Mouse (Mus musculus): ENCODE results near the gene Galntl6. TPM values are rescaled to one million over a fixed set of nuclear protein-coding genes. Genes with fewer than 3 reads are reported as not detected.

Gene Galntl6
- polyA plus RNA-seq, 1 experiment from 2014 or later = 0.20 TPM

GRCm38 (mm10) chr8:58396500-58396899, 515.9 kb downstream of the Galntl6 start:
- Histone ChIP-seq H3K27me3 (replicated peaks) (no peaks in the 10 kb centered on the region), H3K9me3 (replicated peaks) (no peaks in the 10 kb centered on the region), H3K4me2 (no peak overlapping the region), H3K9ac (no peak overlapping the region), H3K4me1 (no peaks in the 10 kb centered on the region), H3K36me3 (no peaks in the 10 kb centered on the region), H3K27ac (no peak overlapping the region), H3K4me3 (no peak overlapping the region)
- WGBS (ENCODE audit: insufficient replicate concordance) = 55% methylated on average over 3 of the region's 3 CpGs
- ATAC-seq = no peak

GRCm38 (mm10) chr8:58395879-58396278, 516.6 kb downstream of the Galntl6 start:
- no peaks in the 10 kb centered on the region for H3K9me3 ChIP-seq (replicated peaks)
- no peak overlapping the region for H3K4me2 ChIP-seq
- no peak overlapping the region for H3K9ac ChIP-seq
- no peak overlapping the region for H3K4me3 ChIP-seq
- no peaks in the 10 kb centered on the region for H3K27me3 ChIP-seq (replicated peaks)
- no peak for ATAC-seq
- H3K4me1 ChIP-seq = no peaks in the 10 kb centered on the region
- WGBS (ENCODE audit: insufficient replicate concordance) = 57% methylated on average over 1 of the region's 1 CpGs
- no peak overlapping the region for H3K27ac ChIP-seq
- no peaks in the 10 kb centered on the region for H3K36me3 ChIP-seq

GRCm38 (mm10) chr8:58372389-58372788, 540.1 kb downstream of the Galntl6 start:
- Histone ChIP-seq H3K27ac (no peak overlapping the region), H3K4me1 (no peaks in the 10 kb centered on the region), H3K4me2 (no peak overlapping the region), H3K9ac (no peak overlapping the region), H3K36me3 (no peaks in the 10 kb centered on the region), H3K9me3 (replicated peaks) (no peaks in the 10 kb centered on the region), H3K27me3 (replicated peaks) (no peaks in the 10 kb centered on the region), H3K4me3 (no peak overlapping the region)
- ATAC-seq = no peak
- WGBS (ENCODE audit: insufficient replicate concordance) = 64% methylated on average over 2 of the region's 2 CpGs

GRCm38 (mm10) chr8:58371979-58372378, 540.5 kb downstream of the Galntl6 start:
- 77% methylated on average over 10 of the region's 10 CpGs for WGBS (ENCODE audit: insufficient replicate concordance)
- ATAC-seq = no peak
- Histone ChIP-seq H3K36me3 (no peaks in the 10 kb centered on the region), H3K27me3 (replicated peaks) (no peaks in the 10 kb centered on the region), H3K4me2 (no peak overlapping the region), H3K9me3 (replicated peaks) (no peaks in the 10 kb centered on the region), H3K27ac (no peak overlapping the region), H3K9ac (no peak overlapping the region), H3K4me1 (no peaks in the 10 kb centered on the region), H3K4me3 (no peak overlapping the region)

- Histone ChIP-seq H3K27me3 (replicated peaks) (no peaks in the 10 kb centered on the region), H3K9me3 (replicated peaks) (no peaks in the 10 kb centered on the region), H3K4me1 (no peaks in the 10 kb centered on the region), H3K27ac (no peak overlapping the region), H3K36me3 (no peaks in the 10 kb centered on the region), H3K4me2 (no peak overlapping the region), H3K9ac (no peak overlapping the region), H3K4me3 (no peak overlapping the region)
- 44% methylated on average over 1 of the region's 1 CpGs for WGBS (ENCODE audit: insufficient replicate concordance)
- ATAC-seq = no peak
Observed at GRCm38 (mm10) chr8:58331151-58331550, 581.3 kb downstream of the Galntl6 start.

DNA sequence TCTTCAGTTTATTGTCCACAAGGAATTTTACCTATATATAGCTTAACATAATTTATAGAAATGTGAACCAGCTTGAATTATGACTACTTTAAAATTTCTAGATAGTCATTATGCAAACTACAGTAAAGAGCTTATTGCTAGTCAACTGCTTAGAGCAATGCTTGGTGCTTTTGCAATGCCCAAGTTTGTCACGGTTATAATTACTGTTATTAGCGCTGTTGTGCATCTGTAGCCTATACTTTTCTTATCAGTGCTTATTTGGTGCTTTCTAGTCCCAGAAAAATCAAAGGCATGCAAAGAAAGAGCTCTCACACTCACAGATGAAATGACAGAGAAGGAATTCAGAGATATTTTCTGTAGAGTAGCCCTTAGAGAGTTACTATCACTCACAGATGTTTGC, 599.0 kb downstream of the Galntl6 start:
- no peak overlapping the region for H3K4me3 ChIP-seq
- H3K4me2 ChIP-seq = no peak overlapping the region
- 75% methylated on average over 2 of the region's 2 CpGs for WGBS (ENCODE audit: insufficient replicate concordance)
- H3K36me3 ChIP-seq = no peaks in the 10 kb centered on the region
- no peaks in the 10 kb centered on the region for H3K9me3 ChIP-seq (replicated peaks)
- H3K27ac ChIP-seq = no peak overlapping the region
- ATAC-seq = no peak
- H3K27me3 ChIP-seq (replicated peaks) = no peaks in the 10 kb centered on the region
- H3K9ac ChIP-seq = no peak overlapping the region
- H3K4me1 ChIP-seq = no peaks in the 10 kb centered on the region

- Histone ChIP-seq H3K4me3 (no peak overlapping the region), H3K9me3 (replicated peaks) (no peaks in the 10 kb centered on the region), H3K4me2 (no peak overlapping the region), H3K4me1 (no peaks in the 10 kb centered on the region), H3K36me3 (no peaks in the 10 kb centered on the region), H3K27ac (no peak overlapping the region), H3K9ac (no peak overlapping the region), H3K27me3 (replicated peaks) (no peaks in the 10 kb centered on the region)
- no peak for ATAC-seq
- WGBS (ENCODE audit: insufficient replicate concordance) = 80% methylated on average over 4 of the region's 4 CpGs
Observed at GRCm38 (mm10) chr8:58291487-58291886, 621.0 kb downstream of the Galntl6 start.

DNA sequence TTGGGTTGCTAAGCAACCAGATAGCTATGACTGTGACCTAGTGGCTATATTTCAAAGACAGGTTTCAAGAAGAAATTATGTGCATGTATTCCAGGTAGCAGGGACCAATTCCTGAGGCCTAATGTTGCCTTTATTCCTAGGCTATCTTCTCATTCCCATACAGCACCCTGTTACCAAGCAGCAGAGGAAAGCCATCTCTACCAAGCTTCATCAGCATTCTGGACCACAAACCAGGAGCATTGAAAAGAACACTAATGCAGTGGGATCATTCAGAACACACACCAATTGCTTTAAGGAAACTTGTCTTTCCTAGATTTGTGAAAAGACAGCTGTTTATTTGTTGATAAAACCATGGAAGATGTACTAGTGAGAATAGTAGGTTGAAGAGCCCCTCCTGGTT, 622.4 kb downstream of the Galntl6 start:
- H3K4me3 ChIP-seq = no peak overlapping the region
- H3K9me3 ChIP-seq (replicated peaks) = no peaks in the 10 kb centered on the region
- no peak for ATAC-seq

DNA sequence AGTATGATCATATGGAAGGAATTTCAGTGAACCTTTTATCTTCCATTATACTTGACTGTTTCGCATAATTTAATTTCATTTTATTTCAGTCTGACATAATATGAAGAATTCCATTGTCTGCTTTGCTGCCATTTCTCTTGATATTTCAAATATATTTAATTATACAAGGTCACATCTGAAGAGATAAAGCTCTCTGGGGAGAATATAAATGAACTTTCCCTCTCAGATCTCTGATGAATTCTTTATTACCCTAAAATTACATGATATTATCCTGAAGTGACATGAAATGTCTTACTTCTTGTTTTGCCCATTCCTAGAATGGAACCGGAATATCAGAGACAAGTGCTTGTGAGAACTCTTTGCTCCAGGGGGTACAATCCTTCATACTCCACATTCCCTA, 647.0 kb downstream of the Galntl6 start:
- Histone ChIP-seq H3K27ac (no peak overlapping the region), H3K4me2 (no peak overlapping the region), H3K9ac (no peak overlapping the region), H3K27me3 (replicated peaks) (no peaks in the 10 kb centered on the region), H3K4me3 (no peak overlapping the region), H3K36me3 (no peaks in the 10 kb centered on the region), H3K9me3 (replicated peaks) (no peaks in the 10 kb centered on the region), H3K4me1 (no peaks in the 10 kb centered on the region)
- ATAC-seq = no peak
- 79% methylated on average over 2 of the region's 2 CpGs for WGBS (ENCODE audit: insufficient replicate concordance)

More for the DNA sequence above, 622.4 kb downstream of the Galntl6 start:
- no peak overlapping the region for H3K4me2 ChIP-seq
- no peaks in the 10 kb centered on the region for H3K27me3 ChIP-seq (replicated peaks)
- H3K27ac ChIP-seq = no peak overlapping the region
- H3K36me3 ChIP-seq = no peaks in the 10 kb centered on the region
- H3K4me1 ChIP-seq = no peaks in the 10 kb centered on the region
- no peak overlapping the region for H3K9ac ChIP-seq

DNA sequence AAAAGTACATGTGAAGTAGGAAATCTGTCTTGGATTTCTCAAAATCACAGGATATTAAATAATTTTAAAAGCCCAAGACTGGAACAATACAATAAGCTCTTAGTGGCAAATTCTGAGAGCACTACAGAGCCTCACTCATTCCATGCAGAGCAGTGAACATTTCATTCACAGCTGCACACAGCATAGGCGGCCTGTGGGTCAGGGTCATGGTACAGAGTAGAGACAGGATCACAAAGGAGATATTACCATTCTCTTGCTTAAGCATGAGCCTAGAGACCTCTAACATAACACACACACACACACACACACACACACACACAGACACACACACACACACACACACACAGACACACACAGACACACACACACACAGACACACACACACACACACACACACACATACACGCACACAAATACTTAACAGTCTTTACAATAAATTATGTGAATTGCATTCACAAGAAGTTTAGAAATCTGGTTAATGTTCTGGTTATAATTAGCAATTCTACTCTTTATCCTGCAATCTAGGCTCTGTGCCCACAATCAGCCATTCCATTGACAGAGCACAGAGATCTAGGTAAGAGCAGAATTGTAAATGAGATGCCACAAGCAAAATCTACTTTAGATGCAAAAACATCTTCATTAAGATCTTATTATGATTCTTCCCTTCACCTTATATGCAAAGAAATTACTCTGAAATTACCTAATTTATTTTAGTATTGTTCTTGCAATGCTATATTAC, 653.7 kb downstream of the Galntl6 start:
- Histone ChIP-seq H3K4me3 (no peak overlapping the region), H3K27me3 (replicated peaks) (no peaks in the 10 kb centered on the region), H3K9ac (no peak overlapping the region), H3K9me3 (replicated peaks) (no peaks in the 10 kb centered on the region), H3K4me1 (no peaks in the 10 kb centered on the region), H3K36me3 (no peaks in the 10 kb centered on the region), H3K4me2 (no peak overlapping the region), H3K27ac (no peak overlapping the region)
- ATAC-seq = no peak
- WGBS (ENCODE audit: insufficient replicate concordance) = 58% methylated on average over 2 of the region's 2 CpGs

DNA sequence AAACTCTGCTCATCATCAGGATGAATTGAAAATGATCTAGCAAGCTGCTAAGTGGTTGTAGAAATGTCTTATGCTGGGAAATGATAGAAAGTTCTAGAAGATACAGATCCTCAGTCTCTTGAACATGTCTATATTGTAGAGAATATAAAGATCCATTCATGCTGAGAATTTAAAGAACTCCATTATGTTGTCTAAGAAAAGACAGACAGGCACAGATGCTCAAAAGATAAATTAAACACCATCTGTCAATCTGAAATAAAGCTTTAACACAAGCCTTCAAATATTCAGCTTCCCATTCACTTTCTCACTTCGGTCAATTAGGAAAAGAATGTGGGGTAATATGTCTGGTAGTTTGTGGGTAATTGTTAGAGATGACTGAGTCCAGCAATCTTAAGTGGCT, 658.8 kb downstream of the Galntl6 start:
- Histone ChIP-seq H3K4me2 (no peak overlapping the region), H3K27me3 (replicated peaks) (no peaks in the 10 kb centered on the region), H3K4me1 (no peaks in the 10 kb centered on the region), H3K9ac (no peak overlapping the region), H3K27ac (no peak overlapping the region), H3K36me3 (no peaks in the 10 kb centered on the region), H3K9me3 (replicated peaks) (no peaks in the 10 kb centered on the region), H3K4me3 (no peak overlapping the region)
- WGBS (ENCODE audit: insufficient replicate concordance) = 40% methylated on average over 1 of the region's 1 CpGs
- no peak for ATAC-seq

GRCm38 (mm10) chr8:58244830-58245229, 667.6 kb downstream of the Galntl6 start:
- Histone ChIP-seq H3K4me1 (no peaks in the 10 kb centered on the region), H3K9me3 (replicated peaks) (no peaks in the 10 kb centered on the region), H3K4me2 (no peak overlapping the region), H3K36me3 (no peaks in the 10 kb centered on the region), H3K27me3 (replicated peaks) (no peaks in the 10 kb centered on the region), H3K27ac (no peak overlapping the region), H3K9ac (no peak overlapping the region), H3K4me3 (no peak overlapping the region)
- WGBS (ENCODE audit: insufficient replicate concordance) = 79% methylated on average over 3 of the region's 3 CpGs
- no peak for ATAC-seq

- WGBS (ENCODE audit: insufficient replicate concordance) = 24% methylated on average over 2 of the region's 2 CpGs
- H3K4me1 ChIP-seq = no peaks in the 10 kb centered on the region
- no peak overlapping the region for H3K4me3 ChIP-seq
- H3K36me3 ChIP-seq = no peaks in the 10 kb centered on the region
- H3K9me3 ChIP-seq (replicated peaks) = no peaks in the 10 kb centered on the region
- no peak overlapping the region for H3K9ac ChIP-seq
- no peak overlapping the region for H3K4me2 ChIP-seq
- no peak for ATAC-seq
- H3K27me3 ChIP-seq (replicated peaks) = no peaks in the 10 kb centered on the region
- H3K27ac ChIP-seq = no peak overlapping the region
Observed at GRCm38 (mm10) chr8:58234220-58234619, 678.2 kb downstream of the Galntl6 start.
